Mouse (Mus musculus): ENCODE data around the gene Mbip. TPM values are rescaled to one million over a fixed set of nuclear protein-coding genes. Genes with fewer than 3 reads are reported as not detected.

Mbip gene
- 20.4 and 24.5 TPM in 2 replicates for polyA plus RNA-seq (2015; fragmentation: Nextera tagmentation; extraction: Ambion mirVana)

DNA sequence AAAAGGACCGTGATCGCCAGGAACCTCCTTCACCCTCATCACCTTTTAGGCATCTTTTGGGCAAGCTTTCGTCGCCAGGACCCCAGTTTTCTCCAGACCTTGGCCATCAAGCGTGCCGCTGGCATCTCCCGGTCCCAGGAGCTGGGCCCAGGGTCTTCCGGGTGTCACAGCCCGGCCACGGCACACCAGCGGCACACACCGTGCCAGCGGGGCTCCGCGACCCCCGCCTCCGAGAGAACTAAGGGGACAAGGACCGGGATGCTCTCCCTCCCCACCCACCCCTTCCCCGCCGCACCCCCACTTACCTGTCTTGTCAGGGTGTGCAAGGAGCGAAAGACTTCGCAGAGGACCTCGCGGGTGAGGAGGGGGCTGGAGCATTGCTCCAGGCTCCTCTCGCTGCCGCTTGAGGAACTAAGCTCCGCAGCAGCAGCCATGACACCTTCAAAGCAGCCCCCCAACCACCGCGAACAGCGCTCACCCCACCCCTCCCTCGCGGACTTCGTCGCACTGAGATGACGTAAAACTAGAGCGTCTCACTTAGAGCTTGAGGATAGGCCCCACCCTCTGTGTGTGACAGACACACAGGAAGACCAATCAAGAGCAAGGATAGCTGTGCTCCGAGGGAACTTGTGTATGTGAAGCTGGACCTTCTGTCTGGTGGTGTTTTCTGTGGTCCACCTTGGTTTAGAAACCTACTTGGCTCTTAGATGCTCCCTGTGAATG lies at the start of gene Mbip:
Gene Mbip, minus strand, starts transcription at position 528 of the 723 bp plus-strand sequence.
- no peaks in the 10 kb centered on the region for H3K9me3 ChIP-seq (replicated peaks)
- H3K4me1 ChIP-seq (replicated peaks) = no peaks in the 10 kb centered on the region
- H3K9ac ChIP-seq = peak within 1 kb of the TSS; percentile 83
- WGBS = under 1% methylated on average over 37 of the region's 37 CpGs
- H3K36me3 ChIP-seq = no peaks in the 10 kb centered on the region
- peak within 1 kb of the TSS; percentile 58 for H3K27ac ChIP-seq
- H3K27me3 ChIP-seq = no peaks in the 10 kb centered on the region
- peak within 1 kb of the TSS; percentile 90 for H3K4me3 ChIP-seq
- ATAC-seq (replicated peaks; ENCODE audit: insufficient number of reproducible peaks, insufficient read depth, low FRiP score, low read depth) = peak; percentile 98
- peak within 1 kb of the TSS; percentile 58 for H3K4me2 ChIP-seq

DNA sequence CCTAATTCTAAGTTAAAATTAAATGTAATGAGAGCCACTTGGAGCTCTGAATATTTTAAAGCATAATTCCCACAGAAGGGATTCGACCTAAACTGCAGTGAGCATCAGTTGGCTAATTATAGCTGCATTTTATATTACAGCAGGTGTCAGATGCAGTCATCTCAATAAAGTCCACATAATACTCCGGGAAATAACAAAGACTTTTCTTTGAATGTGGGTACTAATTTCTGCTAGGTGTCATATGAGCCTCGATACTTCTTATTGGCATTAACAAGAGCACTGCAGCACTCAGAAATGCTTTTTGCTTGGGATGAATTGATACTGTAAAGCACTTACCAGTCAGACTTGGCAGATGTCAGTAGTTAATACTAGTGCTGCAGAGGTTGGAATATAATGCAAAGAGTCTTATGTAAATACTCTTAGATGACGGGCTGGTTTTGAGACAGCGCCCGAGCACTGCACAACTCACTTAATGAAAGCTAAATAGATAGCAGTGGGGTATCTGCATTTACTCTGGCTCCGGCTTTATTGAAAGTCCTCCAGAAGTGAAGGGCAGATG lies 42.0 kb upstream of the Mbip start:
- Histone ChIP-seq H3K4me3 (no peak overlapping the region), H3K9me3 (replicated peaks) (no peaks in the 10 kb centered on the region), H3K9ac (no peak overlapping the region), H3K27me3 (no peaks in the 10 kb centered on the region; the same call in 1 of the 2 replicates), H3K27ac (no peak overlapping the region), H3K4me2 (no peak overlapping the region), H3K4me1 (replicated peaks) (no peaks in the 10 kb centered on the region), H3K36me3 (no peaks in the 10 kb centered on the region)
- 59% methylated on average over 7 of the region's 7 CpGs for WGBS
- no peak for ATAC-seq (replicated peaks; ENCODE audit: insufficient number of reproducible peaks, insufficient read depth, low FRiP score, low read depth)

DNA sequence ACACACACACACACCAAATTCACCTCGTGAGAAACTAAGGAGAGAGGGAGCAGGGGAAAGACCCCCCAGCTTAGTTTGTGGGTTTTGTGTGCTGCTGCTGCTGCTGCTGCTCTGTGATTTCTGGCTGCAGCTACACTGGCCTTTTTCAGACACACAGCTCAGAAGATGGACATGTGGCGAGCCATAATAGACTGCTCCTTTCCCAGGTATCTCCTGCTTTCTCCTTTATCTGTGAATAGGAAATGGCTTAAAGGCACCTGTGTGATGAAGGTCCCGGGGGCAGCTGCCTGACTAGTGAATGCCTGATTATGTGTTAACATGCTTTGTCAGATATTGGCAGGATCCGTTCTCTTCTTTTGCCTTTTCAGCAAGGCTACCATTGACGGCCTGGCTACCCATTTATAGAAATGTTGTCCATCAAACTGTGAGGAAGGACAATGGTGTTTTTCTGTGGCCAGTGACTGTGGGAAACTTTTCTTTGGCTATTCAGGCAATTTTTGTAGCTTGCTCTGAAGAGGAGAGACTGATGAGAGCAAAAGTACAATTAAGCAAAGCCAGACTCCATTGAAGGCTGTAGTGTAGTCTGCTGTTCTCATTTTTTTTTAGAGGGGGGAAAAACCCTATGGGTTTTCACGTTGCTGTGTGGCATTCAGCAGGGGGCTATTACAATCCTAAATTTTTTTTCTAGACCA lies 41.4 kb upstream of the Mbip start:
- H3K27me3 ChIP-seq = no peaks in the 10 kb centered on the region; the same call in 1 of the 2 replicates
- H3K4me3 ChIP-seq = no peak overlapping the region
- WGBS = 57% methylated on average over 6 of the region's 6 CpGs
- H3K36me3 ChIP-seq = no peaks in the 10 kb centered on the region
- no peak overlapping the region for H3K9ac ChIP-seq
- H3K4me1 ChIP-seq (replicated peaks) = no peaks in the 10 kb centered on the region
- no peak for ATAC-seq (replicated peaks; ENCODE audit: insufficient number of reproducible peaks, insufficient read depth, low FRiP score, low read depth)
- H3K27ac ChIP-seq = no peak overlapping the region
- no peak overlapping the region for H3K4me2 ChIP-seq
- H3K9me3 ChIP-seq (replicated peaks) = no peaks in the 10 kb centered on the region

DNA sequence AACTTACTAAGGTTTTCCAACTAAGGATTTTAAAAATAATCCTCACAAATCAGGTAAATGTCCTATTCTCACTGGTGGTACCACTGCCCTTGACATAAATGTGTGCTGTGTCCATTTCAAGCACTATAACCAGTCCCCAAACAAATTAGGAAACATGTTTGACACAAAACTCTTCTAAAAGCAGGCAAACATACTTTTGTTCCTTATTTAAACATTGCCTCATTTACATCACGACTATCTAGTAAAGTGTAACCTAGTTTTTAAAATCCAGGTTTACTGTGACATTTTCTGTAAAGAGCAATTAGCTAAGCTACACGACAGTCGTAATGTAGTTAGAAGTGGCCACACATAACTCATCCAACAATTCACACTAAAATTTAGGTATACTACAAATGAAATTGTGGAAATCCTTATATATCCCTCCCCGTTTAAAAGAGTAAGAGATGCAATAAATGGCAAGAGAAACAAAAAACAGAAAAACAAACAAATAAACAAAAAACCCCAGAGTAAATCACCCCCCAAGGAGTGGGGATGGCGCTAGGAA lies 851 bp downstream of the Mbip start:
- H3K4me3 ChIP-seq = peak overlapping the region; percentile 90
- no peaks in the 10 kb centered on the region for H3K4me1 ChIP-seq (replicated peaks)
- no peak for ATAC-seq (replicated peaks; ENCODE audit: insufficient number of reproducible peaks, insufficient read depth, low FRiP score, low read depth)
- no peaks in the 10 kb centered on the region for H3K36me3 ChIP-seq
- no peaks in the 10 kb centered on the region for H3K27me3 ChIP-seq
- H3K9ac ChIP-seq = peak overlapping the region; percentile 83
- no peaks in the 10 kb centered on the region for H3K9me3 ChIP-seq (replicated peaks)
- peak overlapping the region; percentile 58 for H3K27ac ChIP-seq
- 4% methylated on average over 5 of the region's 5 CpGs for WGBS
- H3K4me2 ChIP-seq = peak overlapping the region; percentile 58

DNA sequence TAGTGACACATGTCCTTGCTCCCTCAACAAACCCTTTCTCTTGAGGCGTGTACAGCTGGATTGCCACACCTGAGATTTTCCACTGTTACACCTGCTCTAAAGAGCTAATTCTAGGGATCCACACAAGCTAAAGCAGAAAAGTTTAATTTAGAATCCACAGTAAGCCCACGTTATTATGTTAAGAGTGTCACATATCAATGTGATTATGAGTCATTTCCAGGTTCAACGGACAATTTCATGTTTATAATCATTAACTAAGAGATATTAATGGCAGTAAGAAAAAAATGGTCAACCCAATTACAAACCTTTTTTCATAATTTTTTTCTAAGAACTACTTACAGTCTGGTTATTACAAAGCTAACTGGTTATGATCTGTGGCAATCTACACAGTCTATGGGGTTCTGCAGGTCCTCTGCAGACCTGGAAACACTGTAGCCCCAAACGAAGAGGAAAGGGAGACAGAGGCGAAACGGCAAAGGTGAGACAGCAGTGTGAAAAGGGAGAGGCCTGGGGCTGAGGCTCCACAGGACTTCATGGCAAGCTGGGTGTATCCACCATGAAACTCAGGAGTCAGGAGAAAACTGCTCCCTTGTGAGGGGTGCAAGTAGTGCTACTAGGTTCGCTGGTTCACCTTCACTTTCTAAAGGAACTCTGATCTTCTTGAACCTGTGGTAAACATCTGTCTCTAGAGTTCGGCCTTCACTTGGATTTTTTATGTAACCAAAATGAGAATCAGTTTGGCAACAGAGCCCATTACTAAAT lies 6.2 kb downstream of the Mbip start:
- Histone ChIP-seq H3K4me3 (no peak overlapping the region), H3K9me3 (replicated peaks) (no peaks in the 10 kb centered on the region), H3K4me1 (replicated peaks) (no peaks in the 10 kb centered on the region), H3K9ac (no peak overlapping the region), H3K36me3 (peaks cover 26% of the 10 kb centered on the region), H3K4me2 (no peak overlapping the region), H3K27ac (no peak overlapping the region), H3K27me3 (no peaks in the 10 kb centered on the region)
- ATAC-seq (replicated peaks; ENCODE audit: insufficient number of reproducible peaks, insufficient read depth, low FRiP score, low read depth) = no peak
- WGBS = 84% methylated on average over 8 of the region's 8 CpGs

DNA sequence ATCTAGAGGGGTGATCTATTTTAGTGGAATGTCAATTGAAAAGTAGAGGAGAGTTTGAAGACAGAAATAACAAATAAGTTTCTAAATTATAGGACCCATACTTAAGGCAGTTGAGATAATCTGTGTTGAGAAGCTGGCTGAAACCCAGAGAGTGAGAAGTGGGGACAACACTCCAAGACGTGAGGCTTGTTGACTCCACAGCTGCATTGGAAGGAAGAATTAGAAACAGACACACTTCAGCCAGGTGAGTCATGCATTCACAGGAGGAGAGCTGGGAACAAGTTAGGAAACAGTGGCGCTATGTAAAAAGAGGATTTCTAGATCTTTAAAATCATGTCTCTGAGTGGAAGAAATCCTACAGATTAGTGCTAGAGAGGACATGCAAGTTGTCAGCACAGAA lies 12.2 kb downstream of the Mbip start:
- peaks cover 51% of the 10 kb centered on the region for H3K36me3 ChIP-seq
- no peak overlapping the region for H3K4me2 ChIP-seq
- WGBS = 84% methylated on average over 2 of the region's 2 CpGs
- ATAC-seq (replicated peaks; ENCODE audit: insufficient number of reproducible peaks, insufficient read depth, low FRiP score, low read depth) = no peak
- no peak overlapping the region for H3K9ac ChIP-seq
- no peak overlapping the region for H3K27ac ChIP-seq
- H3K4me1 ChIP-seq (replicated peaks) = no peaks in the 10 kb centered on the region
- H3K9me3 ChIP-seq (replicated peaks) = no peaks in the 10 kb centered on the region
- H3K4me3 ChIP-seq = no peak overlapping the region
- no peaks in the 10 kb centered on the region for H3K27me3 ChIP-seq

DNA sequence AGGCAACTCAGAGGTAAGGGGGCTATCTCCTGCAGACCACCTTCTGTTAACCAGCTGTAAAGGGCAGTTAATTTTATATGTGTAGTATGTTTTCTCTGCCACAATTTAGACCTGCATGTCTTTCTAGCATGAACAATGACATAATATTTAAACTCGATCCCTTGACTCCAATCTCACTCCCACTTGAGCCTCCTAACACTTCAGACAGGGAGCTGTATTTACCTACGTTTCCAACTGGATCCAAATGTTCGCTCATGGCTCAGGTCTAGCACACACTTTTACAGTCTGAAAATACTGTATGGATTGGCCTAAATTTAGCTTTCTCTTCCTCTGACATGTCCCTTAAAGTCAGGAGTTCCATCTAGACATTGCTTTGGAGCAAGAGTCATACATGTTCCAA lies 13.2 kb downstream of the Mbip start:
- Histone ChIP-seq H3K36me3 (peaks cover 57% of the 10 kb centered on the region), H3K27ac (no peak overlapping the region), H3K9me3 (replicated peaks) (no peaks in the 10 kb centered on the region), H3K9ac (no peak overlapping the region), H3K4me2 (no peak overlapping the region), H3K27me3 (no peaks in the 10 kb centered on the region), H3K4me1 (replicated peaks) (no peaks in the 10 kb centered on the region), H3K4me3 (no peak overlapping the region)
- 88% methylated on average over 3 of the region's 3 CpGs for WGBS
- ATAC-seq (replicated peaks; ENCODE audit: insufficient number of reproducible peaks, insufficient read depth, low FRiP score, low read depth) = no peak

DNA sequence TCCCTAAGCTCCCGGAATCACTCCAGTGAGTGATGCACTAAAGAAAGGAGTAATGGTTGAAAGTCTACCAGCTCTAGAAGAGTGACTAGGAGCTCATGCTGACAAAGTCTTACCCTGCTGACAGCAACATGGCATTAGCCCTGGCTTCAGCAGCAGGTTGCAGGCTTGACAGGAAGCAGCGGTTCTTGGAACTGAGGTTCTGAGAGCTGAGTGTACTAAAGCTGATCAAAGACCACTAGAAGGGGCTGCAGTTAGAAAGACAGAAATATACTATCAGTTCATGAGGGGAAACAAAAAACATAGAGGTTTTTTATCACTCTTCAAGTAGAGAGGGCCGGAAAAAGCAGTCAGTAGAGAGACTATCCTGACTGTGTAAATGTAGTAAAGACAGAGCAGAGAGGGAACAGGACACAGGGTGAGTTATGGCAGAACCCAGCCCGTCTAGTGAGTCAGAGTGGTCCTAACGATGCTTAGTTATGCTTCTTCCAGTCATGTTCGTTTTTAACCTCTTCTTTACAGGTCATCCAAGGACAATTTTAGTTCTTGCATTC lies 18.2 kb downstream of the Mbip start:
- H3K9me3 ChIP-seq (replicated peaks) = no peaks in the 10 kb centered on the region
- no peak overlapping the region for H3K9ac ChIP-seq
- no peaks in the 10 kb centered on the region for H3K4me1 ChIP-seq (replicated peaks)
- no peaks in the 10 kb centered on the region for H3K27me3 ChIP-seq
- H3K4me3 ChIP-seq = no peak overlapping the region
- peaks cover 33% of the 10 kb centered on the region for H3K36me3 ChIP-seq
- H3K4me2 ChIP-seq = no peak overlapping the region
- H3K27ac ChIP-seq = no peak overlapping the region
- 85% methylated on average over 6 of the region's 6 CpGs for WGBS
- no peak for ATAC-seq (replicated peaks; ENCODE audit: insufficient number of reproducible peaks, insufficient read depth, low FRiP score, low read depth)

DNA sequence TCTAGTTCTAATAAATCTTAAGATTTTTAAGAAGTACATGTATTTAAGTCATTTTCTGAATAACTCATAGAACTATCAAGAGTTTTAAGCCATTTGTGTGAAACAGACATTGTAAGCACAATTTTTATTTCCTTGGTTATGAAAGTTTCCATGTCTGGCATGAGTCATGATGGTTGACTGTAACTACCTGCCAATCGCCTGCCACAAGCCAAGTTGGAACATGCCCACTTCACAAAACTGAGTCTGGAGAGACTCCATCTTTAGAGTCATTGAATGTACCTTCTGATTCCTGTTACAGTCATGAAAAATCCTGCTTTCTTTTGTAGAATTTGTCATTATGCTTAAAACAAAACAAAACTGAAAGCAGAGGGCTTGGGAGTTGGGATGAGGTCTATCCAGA lies 19.8 kb downstream of the Mbip start:
- 90% methylated on average over 1 of the region's 1 CpGs for WGBS
- no peak for ATAC-seq (replicated peaks; ENCODE audit: insufficient number of reproducible peaks, insufficient read depth, low FRiP score, low read depth)
- Histone ChIP-seq H3K9me3 (replicated peaks) (no peaks in the 10 kb centered on the region), H3K27me3 (no peaks in the 10 kb centered on the region), H3K4me1 (replicated peaks) (no peaks in the 10 kb centered on the region), H3K4me2 (no peak overlapping the region), H3K27ac (no peak overlapping the region), H3K9ac (no peak overlapping the region), H3K4me3 (no peak overlapping the region), H3K36me3 (peaks cover 29% of the 10 kb centered on the region)

DNA sequence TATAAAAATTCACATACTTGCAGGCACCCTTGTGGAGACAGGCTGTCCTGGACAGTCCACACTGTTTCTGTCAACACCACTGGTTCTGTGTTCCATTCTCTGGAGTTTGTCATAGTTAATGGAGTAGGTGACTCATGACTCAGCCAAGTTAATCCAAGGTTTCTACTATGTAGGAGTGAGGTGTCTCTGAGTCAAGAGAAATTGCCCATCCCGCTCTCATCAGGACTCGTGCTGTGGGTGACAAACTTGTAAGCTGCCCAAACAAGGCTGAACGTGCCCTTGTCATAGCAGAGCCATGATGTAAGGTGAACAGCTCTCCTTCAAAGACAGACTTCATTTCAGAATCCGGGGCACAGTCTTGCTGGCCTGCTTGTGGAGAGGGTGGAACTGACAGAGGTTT lies 26.8 kb downstream of the Mbip start:
- Histone ChIP-seq H3K9me3 (replicated peaks) (no peaks in the 10 kb centered on the region), H3K4me2 (no peak overlapping the region), H3K36me3 (no peaks in the 10 kb centered on the region), H3K27ac (no peak overlapping the region), H3K4me1 (replicated peaks) (no peaks in the 10 kb centered on the region), H3K9ac (no peak overlapping the region), H3K4me3 (no peak overlapping the region), H3K27me3 (no peaks in the 10 kb centered on the region)
- 55% methylated on average over 4 of the region's 4 CpGs for WGBS
- no peak for ATAC-seq (replicated peaks; ENCODE audit: insufficient number of reproducible peaks, insufficient read depth, low FRiP score, low read depth)

DNA sequence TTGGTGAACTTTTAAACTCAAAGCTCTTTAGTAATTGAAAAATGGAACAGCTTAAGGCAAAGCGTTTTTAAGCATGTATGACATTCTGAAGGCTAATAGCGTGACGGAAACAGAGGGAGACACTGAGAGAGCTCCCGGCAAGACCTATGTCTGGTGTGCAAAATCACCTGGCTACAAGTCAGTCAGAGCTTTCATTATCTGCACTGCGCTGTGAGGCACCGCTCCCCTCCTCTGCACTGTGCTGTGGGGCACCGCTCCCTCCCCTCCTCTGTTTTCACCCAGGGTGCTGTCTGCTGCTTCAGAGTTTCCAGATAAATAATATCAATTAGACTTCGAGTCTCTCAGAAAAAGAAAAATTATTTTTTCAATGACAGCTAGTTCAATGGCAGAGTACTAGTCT lies 27.6 kb downstream of the Mbip start:
- H3K4me1 ChIP-seq (replicated peaks) = no peaks in the 10 kb centered on the region
- no peaks in the 10 kb centered on the region for H3K9me3 ChIP-seq (replicated peaks)
- no peak overlapping the region for H3K9ac ChIP-seq
- no peak overlapping the region for H3K27ac ChIP-seq
- no peaks in the 10 kb centered on the region for H3K36me3 ChIP-seq
- WGBS = 75% methylated on average over 8 of the region's 8 CpGs
- no peak for ATAC-seq (replicated peaks; ENCODE audit: insufficient number of reproducible peaks, insufficient read depth, low FRiP score, low read depth)
- H3K4me2 ChIP-seq = no peak overlapping the region
- H3K27me3 ChIP-seq = no peaks in the 10 kb centered on the region
- no peak overlapping the region for H3K4me3 ChIP-seq
